Mouse (Mus musculus) heart, embryonic 11.5 days (tissue): ENCODE measurements around the gene Fer. TPM values are rescaled to one million over a fixed set of nuclear protein-coding genes. Genes with fewer than 3 reads are reported as not detected.

Experiments used
- ATAC-seq: fragments of 200-750 bp; cut with Nextera tagmentation; replicated peaks from 2 replicates; pipeline ENCODE4 v1.8.0; 2017; ENCODE audit warnings: moderate library complexity; ENCODE audit not compliant: insufficient number of reproducible peaks, low FRiP score, low TSS enrichment
- H3K27ac ChIP-seq: fragments of 300-500 bp; sonication (generic); 2 replicates; pipeline ENCODE4 v1.5.1; 2014; ENCODE audit warnings: mild to moderate bottlenecking, low read depth, low read length
- H3K27me3 ChIP-seq: fragments of 300-500 bp; sonication (generic); 2 replicates; pipeline ENCODE4 v1.6.1; 2014; ENCODE audit warnings: mild to moderate bottlenecking, low read length, mixed read lengths; ENCODE audit not compliant: control insufficient read depth, insufficient read depth
- H3K36me3 ChIP-seq: fragments of 300-500 bp; sonication (generic); 2 replicates; pipeline ENCODE4 v1.6.1; 2014; ENCODE audit warnings: mild to moderate bottlenecking, low read length, moderate library complexity, mixed read lengths; ENCODE audit not compliant: control insufficient read depth, insufficient read depth
- H3K4me1 ChIP-seq: fragments of 300-500 bp; sonication (generic); 2 replicates; pipeline ENCODE4 v1.6.1; 2014; ENCODE audit warnings: low read length; ENCODE audit not compliant: control insufficient read depth, insufficient read depth
- H3K4me2 ChIP-seq: fragments of 300-500 bp; sonication (generic); 2 replicates; pipeline ENCODE4 v1.6.1; 2014; ENCODE audit warnings: mild to moderate bottlenecking, moderate library complexity
- H3K4me3 ChIP-seq: fragments of 300-500 bp; sonication (generic); 2 replicates; pipeline ENCODE4 v1.5.1; 2014; ENCODE audit warnings: low read depth, low read length
- H3K9ac ChIP-seq: fragments of 300-500 bp; sonication (generic); 2 replicates; pipeline ENCODE4 v1.6.1; 2014; ENCODE audit warnings: mild to moderate bottlenecking, low read depth, low read length, moderate library complexity
- H3K9me3 ChIP-seq: fragments of 300-500 bp; sonication (generic); replicated peaks from 2 replicates; pipeline ENCODE4 v1.6.1; 2016; ENCODE audit warnings: low read length; ENCODE audit not compliant: control insufficient read depth
- WGBS: fragments of 180-500 bp; shearing (Covaris S2); extraction: QIAGEN DNeasy Blood & Tissue Kit; methylation state at CpG from one replicate; pipeline ENCODE4 v1.1.7; 2014; ENCODE audit not compliant: insufficient replicate concordance; 5-methylcytosine and 5-hydroxymethylcytosine counted together
- polyA plus RNA-seq: library from polyadenylated mRNA; unstranded; fragments of >200 nt; fragmentation: Nextera tagmentation; extraction: Ambion mirVana; gene quantifications from 2 replicates; pipeline ENCODE4 v1.2.1, GENCODE M21; 2014

Gene Fer
- polyA plus RNA-seq, 1 experiment from 2014 or later, result 26.6 TPM

DNA sequence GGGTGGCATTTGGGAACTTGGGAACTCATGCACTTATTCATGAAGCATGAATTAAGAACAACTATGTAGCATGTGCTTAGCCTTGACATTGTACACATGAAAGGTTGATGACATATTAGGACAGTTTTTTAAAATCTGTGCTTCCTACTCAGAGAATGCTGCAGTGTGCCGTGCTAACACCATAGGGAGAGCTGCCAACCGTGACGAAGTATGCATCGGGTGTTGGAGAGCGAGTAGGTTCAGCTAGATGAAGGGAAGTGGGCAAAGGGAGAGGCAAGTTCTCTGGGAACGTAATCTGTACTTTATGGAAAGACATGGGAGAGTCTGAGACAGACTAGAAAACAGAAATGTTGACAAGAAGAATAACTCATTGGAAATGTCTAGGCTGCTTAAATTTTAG lies 253.9 kb downstream of the Fer start:
- H3K9me3 ChIP-seq, result no peaks in the 10 kb centered on the region
- 0 out of 2 replicates have a peak, but pooled peaks cover 3% of the 10 kb centered on the region for H3K4me1 ChIP-seq

DNA sequence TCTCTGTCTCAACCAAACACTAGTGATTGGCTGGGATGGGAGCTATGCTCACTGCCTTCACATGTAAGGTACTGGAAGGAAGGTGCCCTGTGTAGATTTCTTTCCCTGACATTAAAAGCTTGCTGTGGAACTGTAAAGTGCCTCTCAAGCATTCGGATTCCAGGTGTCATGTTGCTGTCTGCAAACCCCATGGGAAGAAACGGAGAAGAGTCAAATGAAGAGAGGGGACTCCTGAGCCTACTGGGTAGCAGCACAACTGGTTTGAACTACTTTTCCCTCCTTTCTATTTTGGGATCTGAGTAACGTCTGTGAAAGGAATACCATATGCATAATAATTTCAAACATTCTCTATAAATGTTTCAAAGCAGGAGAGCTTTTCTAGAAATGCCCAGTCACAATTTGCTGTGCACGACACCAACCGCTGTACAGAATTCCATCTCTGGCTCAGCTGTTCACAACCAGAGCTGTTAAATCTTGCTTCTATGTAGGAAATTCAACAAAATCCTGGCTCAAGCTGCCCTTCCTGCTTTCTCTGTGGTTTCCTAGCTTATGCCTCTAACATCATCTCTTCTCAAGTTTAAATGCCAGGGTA lies 256.9 kb downstream of the Fer start:
- no peaks in the 10 kb centered on the region for H3K27me3 ChIP-seq
- no peaks in the 10 kb centered on the region for H3K9me3 ChIP-seq
- 70% methylated on average over 5 of the region's 5 CpGs for WGBS
- H3K4me1 ChIP-seq, result 0 out of 2 replicates have a peak, but pooled peaks cover 4% of the 10 kb centered on the region
- H3K36me3 ChIP-seq, result no peaks in the 10 kb centered on the region
- no peak overlapping the region for H3K4me3 ChIP-seq
- H3K27ac ChIP-seq, result no peak overlapping the region
- H3K4me2 ChIP-seq, result no peak overlapping the region
- ATAC-seq, result no peak
- no peak overlapping the region for H3K9ac ChIP-seq

More for the DNA sequence above, 253.9 kb downstream of the Fer start:
- Histone ChIP-seq H3K9ac (no peak overlapping the region), H3K4me3 (no peak overlapping the region), H3K27ac (no peak overlapping the region), H3K36me3 (no peaks in the 10 kb centered on the region), H3K27me3 (no peaks in the 10 kb centered on the region), H3K4me2 (no peak overlapping the region)
- 88% methylated on average over 6 of the region's 6 CpGs for WGBS
- no peak for ATAC-seq

DNA sequence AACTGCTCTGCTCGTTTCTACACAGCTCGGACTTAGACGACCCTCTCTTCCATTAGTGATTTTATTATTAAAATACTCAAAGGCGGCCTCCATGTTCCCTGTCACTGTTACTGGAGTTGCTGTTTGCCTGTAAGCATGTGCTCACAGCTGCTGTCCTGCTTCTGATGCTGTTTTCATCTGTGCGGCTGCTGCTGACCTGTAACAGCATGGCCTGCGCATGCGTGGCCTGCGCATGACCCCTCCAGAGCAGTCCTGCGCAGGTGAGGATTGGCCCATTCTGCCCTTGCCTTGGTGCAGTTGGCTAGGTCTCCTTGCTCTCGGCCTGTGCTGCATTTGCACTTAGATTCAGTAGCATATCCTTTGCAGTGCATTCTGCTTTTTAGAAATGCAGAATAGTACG lies 259.7 kb downstream of the Fer start:
- Histone ChIP-seq H3K27ac (no peak overlapping the region), H3K27me3 (no peaks in the 10 kb centered on the region), H3K4me3 (no peak overlapping the region), H3K4me1 (0 out of 2 replicates have a peak, but pooled peaks cover 4% of the 10 kb centered on the region), H3K4me2 (no peak overlapping the region), H3K36me3 (no peaks in the 10 kb centered on the region), H3K9ac (no peak overlapping the region), H3K9me3 (no peaks in the 10 kb centered on the region)
- 87% methylated on average over 11 of the region's 11 CpGs for WGBS
- no peak for ATAC-seq

DNA sequence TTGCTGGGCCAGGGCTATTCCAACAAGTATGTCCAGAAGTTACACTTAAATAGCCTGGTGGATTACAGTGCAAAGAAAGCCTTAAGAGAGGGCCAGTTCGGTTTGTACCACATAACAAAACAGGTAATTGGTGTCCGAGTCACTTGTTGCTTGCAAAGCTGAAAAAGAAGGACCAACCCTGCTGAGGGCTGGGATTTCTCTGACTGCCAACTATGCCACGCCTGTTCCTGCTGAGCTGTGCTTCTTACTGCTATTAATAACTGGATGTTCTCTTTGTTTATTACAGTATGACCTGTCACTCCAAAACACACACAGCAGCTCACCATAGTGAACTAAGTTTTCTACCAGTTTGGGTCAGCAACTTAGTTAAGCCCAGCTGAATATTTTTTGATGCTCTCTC lies 260.9 kb downstream of the Fer start:
- no peak overlapping the region for H3K4me3 ChIP-seq

DNA sequence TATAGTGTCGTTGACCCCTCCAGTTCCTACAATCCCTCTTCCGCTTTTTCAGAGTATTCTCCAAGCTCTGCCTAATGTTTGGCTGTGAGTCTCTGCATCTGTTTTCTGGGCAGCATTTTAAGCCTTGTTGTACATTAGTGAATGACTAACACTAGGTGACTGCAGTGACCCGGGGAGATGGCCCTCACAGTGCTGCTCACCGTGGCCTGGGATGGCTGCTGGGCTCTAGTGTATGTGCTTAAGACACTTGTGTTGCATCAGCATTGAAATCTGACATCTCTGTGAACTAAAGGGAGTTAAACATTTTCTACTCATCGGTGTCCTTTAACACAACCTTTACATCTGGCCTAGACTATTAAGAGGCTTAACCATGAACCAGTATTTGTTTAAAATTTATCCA lies 264.0 kb downstream of the Fer start:
- H3K4me1 ChIP-seq, result 0 out of 2 replicates have a peak, but pooled peaks cover 4% of the 10 kb centered on the region
- H3K27me3 ChIP-seq, result no peaks in the 10 kb centered on the region
- no peak overlapping the region for H3K4me3 ChIP-seq
- H3K9ac ChIP-seq, result no peak overlapping the region
- no peak overlapping the region for H3K27ac ChIP-seq
- WGBS, result 85% methylated on average over 5 of the region's 5 CpGs
- no peak overlapping the region for H3K4me2 ChIP-seq
- no peaks in the 10 kb centered on the region for H3K36me3 ChIP-seq
- ATAC-seq, result no peak
- no peaks in the 10 kb centered on the region for H3K9me3 ChIP-seq

More for the DNA sequence above, 260.9 kb downstream of the Fer start:
- 0 out of 2 replicates have a peak, but pooled peaks cover 4% of the 10 kb centered on the region for H3K4me1 ChIP-seq
- H3K36me3 ChIP-seq, result no peaks in the 10 kb centered on the region
- H3K27me3 ChIP-seq, result no peaks in the 10 kb centered on the region
- H3K9me3 ChIP-seq, result no peaks in the 10 kb centered on the region
- H3K9ac ChIP-seq, result no peak overlapping the region
- H3K27ac ChIP-seq, result no peak overlapping the region
- ATAC-seq, result no peak
- 69% methylated on average over 3 of the region's 3 CpGs for WGBS
- no peak overlapping the region for H3K4me2 ChIP-seq

DNA sequence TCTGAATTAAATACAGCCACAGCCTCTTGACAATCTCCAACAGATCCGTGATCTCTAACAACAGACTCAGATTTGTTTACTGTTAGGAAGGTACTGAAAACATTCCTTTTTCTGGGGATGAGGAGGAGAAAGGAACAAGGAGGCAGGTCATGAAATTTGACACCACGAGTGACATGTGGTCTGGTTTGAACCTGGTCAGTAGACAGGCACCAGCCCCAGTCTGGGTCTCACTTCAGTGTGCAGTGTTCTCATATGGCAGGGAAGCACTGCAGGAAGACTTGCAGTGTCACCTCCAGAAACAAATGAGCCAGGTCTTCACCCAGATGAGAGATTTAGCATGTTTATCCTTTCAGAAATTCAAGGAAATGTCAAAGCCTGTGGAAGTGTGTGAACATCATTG lies 266.9 kb downstream of the Fer start:
- H3K9ac ChIP-seq, result no peak overlapping the region
- no peaks in the 10 kb centered on the region for H3K27me3 ChIP-seq
- ATAC-seq, result no peak
- no peaks in the 10 kb centered on the region for H3K9me3 ChIP-seq
- no peaks in the 10 kb centered on the region for H3K36me3 ChIP-seq
- no peak overlapping the region for H3K4me2 ChIP-seq
- WGBS, result 48% methylated on average over 2 of the region's 2 CpGs
- no peaks in the 10 kb centered on the region for H3K4me1 ChIP-seq
- H3K27ac ChIP-seq, result no peak overlapping the region
- H3K4me3 ChIP-seq, result no peak overlapping the region

DNA sequence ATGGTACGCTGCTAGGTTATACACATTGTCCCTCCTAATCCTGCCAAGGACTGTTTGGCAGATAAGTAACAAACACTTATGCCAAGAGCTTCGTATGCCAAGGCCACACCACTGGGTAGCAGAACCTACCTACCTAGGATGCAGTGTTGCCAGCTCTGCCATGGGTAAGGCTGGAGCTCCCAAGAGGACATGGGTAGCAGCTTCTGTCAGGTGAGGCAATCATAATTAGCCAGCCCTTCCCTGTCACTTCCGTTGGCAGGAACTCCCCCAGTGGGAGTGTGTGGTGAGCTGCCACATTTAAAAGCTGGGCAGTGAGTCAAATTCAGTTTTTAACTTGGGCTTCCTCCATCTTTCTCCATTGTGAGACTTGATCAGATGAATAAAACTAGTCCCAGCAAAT lies 267.5 kb downstream of the Fer start:
- no peak for ATAC-seq
- no peak overlapping the region for H3K4me2 ChIP-seq
- no peaks in the 10 kb centered on the region for H3K4me1 ChIP-seq
- no peaks in the 10 kb centered on the region for H3K9me3 ChIP-seq
- no peaks in the 10 kb centered on the region for H3K27me3 ChIP-seq
- H3K36me3 ChIP-seq, result no peaks in the 10 kb centered on the region
- WGBS, result 73% methylated on average over 3 of the region's 3 CpGs
- H3K27ac ChIP-seq, result no peak overlapping the region
- no peak overlapping the region for H3K9ac ChIP-seq
- H3K4me3 ChIP-seq, result no peak overlapping the region

DNA sequence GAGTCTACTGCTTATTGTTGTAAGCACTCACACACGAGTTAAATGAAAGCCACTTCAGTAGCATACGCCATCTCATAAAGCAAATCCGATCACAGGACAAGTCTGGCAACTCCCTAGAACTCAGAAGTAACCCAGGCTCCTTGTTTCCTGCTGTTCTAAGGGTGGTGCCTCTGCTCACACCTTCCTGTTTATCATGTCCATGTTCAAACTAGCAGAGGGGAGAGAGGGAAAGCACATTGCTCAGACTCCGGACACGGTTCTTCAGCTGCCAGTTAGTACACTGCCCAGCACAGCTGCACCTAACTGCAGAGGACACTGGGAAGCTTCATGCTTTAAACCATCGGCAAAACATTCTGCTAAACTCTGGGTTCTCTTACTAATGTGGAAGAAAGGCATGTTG lies 269.3 kb downstream of the Fer start:
- no peak for ATAC-seq
- 69% methylated on average over 6 of the region's 6 CpGs for WGBS
- H3K4me3 ChIP-seq, result no peak overlapping the region
- H3K9me3 ChIP-seq, result no peaks in the 10 kb centered on the region
- H3K4me1 ChIP-seq, result no peaks in the 10 kb centered on the region
- H3K27me3 ChIP-seq, result no peaks in the 10 kb centered on the region
- no peaks in the 10 kb centered on the region for H3K36me3 ChIP-seq
- no peak overlapping the region for H3K4me2 ChIP-seq
- no peak overlapping the region for H3K27ac ChIP-seq
- no peak overlapping the region for H3K9ac ChIP-seq

DNA sequence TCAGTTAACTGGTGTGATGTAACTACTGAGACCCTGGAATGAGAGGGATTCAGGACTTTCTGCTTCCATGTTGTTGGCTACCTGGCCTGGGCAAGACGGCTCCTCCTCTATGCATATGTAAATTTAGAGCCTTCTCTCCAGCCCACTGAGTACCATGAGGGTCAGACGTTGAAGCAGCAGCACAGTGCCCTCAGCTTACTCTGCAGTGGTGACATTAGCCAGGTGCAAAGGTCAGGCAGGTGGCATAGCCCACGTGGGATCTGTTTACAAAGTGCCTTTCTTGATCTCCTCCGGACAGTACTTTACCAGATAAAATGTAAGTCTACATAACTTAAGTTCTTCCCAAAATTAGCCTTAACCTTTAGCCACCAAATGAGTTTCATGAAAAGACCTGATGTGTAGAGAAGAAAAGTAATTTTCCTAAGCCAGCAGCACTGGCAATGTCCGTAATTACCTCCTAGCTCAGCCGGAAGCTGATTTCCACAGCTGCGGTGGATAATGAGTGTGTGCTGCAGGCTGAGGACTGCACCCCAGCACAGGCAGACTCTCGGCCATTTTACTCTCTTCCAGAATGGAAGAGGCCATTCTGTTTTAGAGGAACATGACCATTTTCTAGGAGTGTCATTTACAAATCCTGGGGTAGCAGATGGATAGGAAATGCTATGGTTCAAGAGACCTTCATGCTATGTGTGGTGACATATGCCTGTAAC lies 273.2 kb downstream of the Fer start:
- H3K9me3 ChIP-seq, result no peaks in the 10 kb centered on the region
- 0 out of 2 replicates have a peak, but pooled peaks cover 3% of the 10 kb centered on the region for H3K36me3 ChIP-seq
- H3K4me3 ChIP-seq, result no peak overlapping the region
- 66% methylated on average over 8 of the region's 8 CpGs for WGBS
- no peak overlapping the region for H3K4me2 ChIP-seq
- H3K27me3 ChIP-seq, result no peaks in the 10 kb centered on the region
- no peak for ATAC-seq
- H3K4me1 ChIP-seq, result peaks cover 13% of the 10 kb centered on the region
- no peak overlapping the region for H3K27ac ChIP-seq
- H3K9ac ChIP-seq, result no peak overlapping the region
